Mouse (Mus musculus): ENCODE measurements around the gene Crocc. TPM values are rescaled to one million over a fixed set of nuclear protein-coding genes. Genes with fewer than 3 reads are reported as not detected.

Gene Crocc
- polyA plus RNA-seq, 1 experiment from 2014 or later: 10.8 TPM

Other genes starting within 250 kb of the Crocc start
- gene Padi3, start 249.9 kb downstream of the Crocc start, polyA plus RNA-seq (2016; fragmentation: Nextera tagmentation; extraction: Ambion mirVana): 0.10 and 0.15 TPM in 2 replicates
- 0.04 and 0.06 TPM in 2 replicates for gene Padi1, start 214.8 kb downstream of the Crocc start, polyA plus RNA-seq (2016; fragmentation: Nextera tagmentation; extraction: Ambion mirVana)
- 0.15 and 1.4 TPM in 2 replicates for gene Padi2, start 154.2 kb downstream of the Crocc start, polyA plus RNA-seq (2016; fragmentation: Nextera tagmentation; extraction: Ambion mirVana)
- 429 and 455 TPM in 2 replicates for gene Sdhb, start 99.3 kb downstream of the Crocc start, polyA plus RNA-seq (2016; fragmentation: Nextera tagmentation; extraction: Ambion mirVana)
- gene Atp13a2, start 73.7 kb downstream of the Crocc start, polyA plus RNA-seq (2016; fragmentation: Nextera tagmentation; extraction: Ambion mirVana): 42.5 and 56.5 TPM in 2 replicates
- 260 and 321 TPM in 2 replicates for gene Mfap2, start 50.1 kb downstream of the Crocc start, polyA plus RNA-seq (2016; fragmentation: Nextera tagmentation; extraction: Ambion mirVana)
- 54.8 TPM in 2 replicates for gene Necap2, start 17.8 kb upstream of the Crocc start, polyA plus RNA-seq (2016; fragmentation: Nextera tagmentation; extraction: Ambion mirVana)
- 0.05 and 0.20 TPM in 2 replicates for gene Spata21, start 27.8 kb upstream of the Crocc start, polyA plus RNA-seq (2016; fragmentation: Nextera tagmentation; extraction: Ambion mirVana)
- gene Szrd1, start 79.2 kb upstream of the Crocc start, polyA plus RNA-seq (2016; fragmentation: Nextera tagmentation; extraction: Ambion mirVana): 35.2 and 36.3 TPM in 2 replicates
- gene Fbxo42, start 87.4 kb upstream of the Crocc start, polyA plus RNA-seq (2016; fragmentation: Nextera tagmentation; extraction: Ambion mirVana): 24.2 and 25.3 TPM in 2 replicates
- gene Rsg1, start 153.4 kb upstream of the Crocc start, polyA plus RNA-seq (2016; fragmentation: Nextera tagmentation; extraction: Ambion mirVana): 7.4 and 7.5 TPM in 2 replicates
- gene Arhgef19, start 178.9 kb upstream of the Crocc start, polyA plus RNA-seq (2016; fragmentation: Nextera tagmentation; extraction: Ambion mirVana): 0.64 and 1.4 TPM in 2 replicates
- gene Epha2, start 240.7 kb upstream of the Crocc start, polyA plus RNA-seq (2016; fragmentation: Nextera tagmentation; extraction: Ambion mirVana): 3.6 and 3.7 TPM in 2 replicates